Mouse (Mus musculus) left cerebral cortex, adult 2 months (tissue): ENCODE data around the gene Gjd3. TPM values are rescaled to one million over a fixed set of nuclear protein-coding genes. Genes with fewer than 3 reads are reported as not detected.

ENCODE experiments used
- DNase-seq, 2 experiments: peaks; one replicate each; pipeline ENCODE4 v3.0.0; 2021 to 2022; ENCODE audit warnings: low spot score in 2 of 2, mixed read lengths in 1 of 2; ENCODE audit errors: extremely low spot score in 1 of 2
- H3K27ac ChIP-seq: fragments of 200-600 bp; 2 replicates; pipeline ENCODE4 v1.8.1; 2022
- H3K4me3 ChIP-seq: fragments of 200-600 bp; 2 replicates; pipeline ENCODE4 v1.8.1; 2022
- CTCF ChIP-seq: fragments of 200-600 bp; IDR thresholded peaks from 2 replicates; pipeline ENCODE4 v1.8.1; 2022; ENCODE audit warnings: antibody characterized with exemption, mild to moderate bottlenecking, moderate library complexity
- intact Hi-C: fragments of 180-260 bp; cut with DNase I; formaldehyde crosslinking; loops from one replicate; pipeline ENCODE4 v1.15.1; 2025
- total RNA-seq, 2 experiments: library from RNA; stranded (reverse); gene quantifications; 2 replicates each; pipeline ENCODE4 v1.2.3; 2021

The Gjd3 gene
- total RNA-seq, 2 experiments from 2014 or later = 1.4 to 3.2 TPM

GRCm38 (mm10) chr11:98968716-98969495, 13.9 kb downstream of the Gjd3 start:
- DNase-seq = no peak
- no peak for TF ChIP-seq CTCF
- no peak overlapping the region for H3K4me3 ChIP-seq
- intact Hi-C loops = loop anchor here (5.0 kb wide), 1 partner anchor 107 kb away; the partner anchor contains the start of gene Wipf2
- H3K27ac ChIP-seq = peak overlapping the region; percentile 28; the same call in 1 of the 2 replicates

DNA sequence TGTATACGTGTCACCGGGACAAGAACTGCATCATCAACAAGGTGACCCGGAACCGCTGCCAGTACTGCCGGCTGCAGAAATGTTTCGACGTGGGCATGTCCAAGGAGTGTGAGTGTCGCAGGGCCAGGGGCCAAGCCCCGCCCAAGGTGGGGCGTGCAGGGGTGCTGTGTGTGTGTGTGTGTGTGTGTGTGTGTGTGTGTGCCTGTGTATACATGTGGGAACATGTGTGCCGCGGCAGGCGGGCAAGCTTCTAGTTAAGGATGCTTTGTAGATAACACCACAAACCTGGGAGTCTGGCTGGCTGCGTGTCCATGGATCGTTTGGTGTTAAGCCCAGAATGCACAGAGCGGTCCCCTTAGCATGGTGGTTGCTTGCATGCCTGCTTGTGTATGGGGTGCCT, 14.7 kb downstream of the Gjd3 start:
- Histone ChIP-seq H3K4me3 (no peak overlapping the region), H3K27ac (peak overlapping the region; percentile 28; the same call in 1 of the 2 replicates)
- TF ChIP-seq CTCF = no peak
- intact Hi-C loops = loop anchor here (5.0 kb wide), 1 partner anchor 106 kb away; the partner anchor contains the start of gene Wipf2
- DNase-seq = peak in 1 of 2 experiments; percentile 19

GRCm38 (mm10) chr11:98966499-98967141, 16.2 kb downstream of the Gjd3 start:
- no peak overlapping the region for H3K4me3 ChIP-seq
- H3K27ac ChIP-seq = no peak overlapping the region
- intact Hi-C loops = loop anchor here (5.0 kb wide), 1 partner anchor 104 kb away; the partner anchor contains the start of gene Wipf2
- TF ChIP-seq CTCF = peak; percentile 38
- peak; percentile 72 to 73 for DNase-seq

DNA sequence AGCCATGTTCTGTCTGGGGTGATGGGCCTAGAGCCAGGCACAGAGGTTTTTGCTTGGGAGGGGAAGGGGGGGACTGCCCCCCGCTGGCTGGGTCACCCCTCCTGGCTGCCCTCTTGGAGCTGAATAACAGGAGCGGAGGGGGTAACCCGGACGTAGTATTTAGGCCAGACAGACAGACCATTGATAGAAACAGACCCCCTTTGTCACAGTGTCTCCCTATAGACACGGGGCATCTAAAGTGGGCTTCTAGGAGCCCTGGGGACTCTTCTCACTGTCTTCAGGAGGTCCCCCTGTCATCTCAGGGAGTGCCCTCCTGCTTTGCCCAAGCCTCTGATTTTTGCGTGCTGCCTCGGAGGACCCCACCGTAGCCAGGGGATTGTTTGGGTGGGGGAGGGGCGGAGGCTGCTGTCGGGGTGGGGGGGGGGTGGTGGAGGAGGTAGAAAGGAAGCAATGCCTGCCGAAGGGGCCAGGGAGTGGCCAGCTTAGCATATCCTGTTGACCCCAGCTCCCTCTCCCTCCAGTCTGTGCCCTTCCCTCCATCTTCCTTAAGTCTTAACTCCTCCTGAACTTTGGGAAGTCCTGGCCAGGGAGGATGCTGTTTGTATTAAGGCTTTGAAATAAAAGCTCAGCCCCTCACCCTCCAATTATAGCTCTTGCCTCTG, 17.3 kb downstream of the Gjd3 start:
- no peak for TF ChIP-seq CTCF
- no peak for DNase-seq
- no peak overlapping the region for H3K4me3 ChIP-seq
- intact Hi-C loops = loop anchor here (5.0 kb wide), 1 partner anchor 103 kb away; the partner anchor contains the start of gene Wipf2
- H3K27ac ChIP-seq = no peak overlapping the region

DNA sequence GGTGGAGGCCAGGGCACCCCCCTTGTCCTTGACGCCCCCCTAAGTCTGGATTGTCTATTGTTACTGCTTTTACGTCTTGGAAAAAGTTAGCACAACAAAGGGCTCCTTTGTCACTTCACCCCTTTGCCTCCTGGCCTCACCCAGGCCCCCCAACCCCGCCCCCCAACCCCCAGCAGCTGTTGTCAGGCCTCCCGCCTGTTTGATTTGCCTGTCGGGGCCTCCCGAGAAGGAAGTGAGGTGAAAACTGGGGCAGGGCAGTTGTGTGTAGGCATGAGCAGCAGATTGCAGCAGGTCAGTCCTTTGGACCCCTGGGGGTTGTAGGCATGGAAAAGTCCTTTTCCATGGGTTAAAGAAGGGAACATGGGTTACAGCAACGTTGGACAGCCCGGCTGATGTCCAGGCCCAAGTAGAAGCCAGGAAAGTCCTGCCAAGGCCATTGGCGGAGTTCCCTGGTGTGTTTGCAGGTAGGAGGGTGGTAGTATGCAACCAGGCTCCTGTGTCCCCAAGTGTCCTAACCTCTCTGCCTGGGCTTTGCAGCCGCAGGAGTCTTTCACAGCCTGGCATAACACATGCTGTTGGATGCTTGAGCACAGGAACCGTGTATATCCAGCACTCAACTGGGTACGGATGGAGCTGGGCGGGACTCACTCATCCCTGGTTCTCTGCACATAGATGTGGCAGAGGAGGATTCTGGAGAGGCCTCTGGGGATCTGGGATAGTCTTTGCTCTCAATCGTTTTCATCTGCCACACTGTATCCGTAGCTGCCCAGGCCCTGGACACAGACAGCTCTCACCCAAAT, 18.0 kb downstream of the Gjd3 start:
- no peak for TF ChIP-seq CTCF
- no peak for DNase-seq
- Histone ChIP-seq H3K4me3 (no peak overlapping the region), H3K27ac (no peak overlapping the region)
- intact Hi-C loops = loop anchor here (5.0 kb wide), 1 partner anchor 103 kb away; the partner anchor contains the start of gene Wipf2

- peak overlapping the region; percentile 53 for H3K27ac ChIP-seq
- DNase-seq = no peak
- no peak for TF ChIP-seq CTCF
- H3K4me3 ChIP-seq = no peak overlapping the region; the same call in 1 of the 2 replicates
- intact Hi-C loops = no loop called here
These were observed 18.6 kb downstream of the Gjd3 start for GRCm38 (mm10) chr11:98964201-98964615.

GRCm38 (mm10) chr11:98963191-98964021, 19.4 kb downstream of the Gjd3 start:
- DNase-seq = peak in 1 of 2 experiments; percentile 58
- peak overlapping the region; percentile 53 for H3K27ac ChIP-seq
- TF ChIP-seq CTCF = peak; percentile 19
- H3K4me3 ChIP-seq = peak overlapping the region; percentile 45
- intact Hi-C loops = loop anchor here (1.0 kb wide), 1 partner anchor 23 kb away; no protein-coding TSS in a partner anchor

DNA sequence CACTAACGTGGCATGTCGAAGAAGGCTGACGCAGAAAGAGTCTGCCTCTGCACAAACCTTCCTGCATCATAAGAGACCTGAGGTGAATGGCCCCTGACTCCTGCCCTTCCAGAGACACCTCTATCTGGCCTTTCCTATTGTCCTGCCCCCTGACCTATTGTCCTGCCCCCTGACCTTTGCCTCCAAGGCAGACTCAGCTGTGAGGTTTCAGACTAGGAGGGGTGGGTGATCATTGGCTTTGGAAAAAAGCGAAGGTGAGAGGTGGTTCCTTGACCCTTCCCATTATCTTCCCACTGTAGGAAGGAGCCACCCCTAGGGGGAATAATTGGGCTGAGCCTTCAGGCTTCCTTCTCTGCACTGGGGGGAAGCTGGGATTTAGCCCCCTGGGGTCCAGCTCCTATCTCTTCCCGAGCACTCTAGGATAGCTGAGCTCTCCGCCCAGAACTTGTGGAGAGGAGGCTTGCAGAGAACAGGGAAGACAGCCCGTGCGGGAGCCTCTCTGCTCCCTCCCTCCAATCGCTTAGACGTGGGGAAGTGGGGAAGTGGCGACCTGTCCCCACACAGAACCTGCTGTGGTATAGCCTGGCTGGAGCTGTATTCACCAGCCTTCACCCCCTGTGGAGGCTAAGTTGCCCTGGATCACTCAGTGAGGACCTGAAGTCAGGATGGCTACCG, 20.3 kb downstream of the Gjd3 start:
- no peak; the same call in 1 of the 2 replicates for TF ChIP-seq CTCF
- Histone ChIP-seq H3K27ac (peak overlapping the region; percentile 40), H3K4me3 (peak overlapping the region; percentile 45)
- DNase-seq = no peak
- intact Hi-C loops = loop anchor here (1.0 kb wide), 1 partner anchor 22 kb away; no protein-coding TSS in a partner anchor

DNA sequence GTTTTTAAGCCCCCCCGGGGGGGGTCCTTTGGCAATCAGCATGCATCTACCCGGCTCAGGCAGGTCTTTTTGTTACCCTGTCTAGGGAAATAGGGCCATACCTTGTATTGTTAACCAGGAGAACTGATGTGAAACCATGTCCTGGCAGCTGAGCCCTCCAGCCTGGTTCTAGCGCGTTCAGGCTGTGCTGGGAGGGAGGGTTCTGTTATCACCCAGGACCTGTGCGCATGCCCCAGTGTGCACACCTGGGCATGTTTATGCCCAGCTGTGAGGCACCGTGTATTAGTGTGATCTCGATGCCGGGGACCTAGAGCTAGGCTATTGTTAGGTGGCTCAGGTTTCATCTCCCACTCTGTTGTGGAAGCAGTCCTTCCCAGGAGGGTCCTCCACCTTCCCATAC, 21.1 kb downstream of the Gjd3 start:
- no peak for TF ChIP-seq CTCF
- Histone ChIP-seq H3K4me3 (peak overlapping the region; percentile 59), H3K27ac (no peak overlapping the region)
- intact Hi-C loops = no loop called here
- no peak for DNase-seq
